Mouse (Mus musculus) G1E (cell line): ENCODE measurements at regions not wholly inside any gene's neighbourhood (a gene's known extent, or its start where the extent isn't known, plus 50 kb on each side); places are given as distances from the start of the nearest gene placed in this dataset.

Experiments used
- ATAC-seq: 2 replicates; pipeline ENCODE4 v1.8.0; 2016; ENCODE audit warnings: mild to moderate bottlenecking; ENCODE audit not compliant: insufficient number of reproducible peaks, poor library complexity, low FRiP score, severe bottlenecking; ENCODE audit errors: extremely low read depth
- DNase-seq: peaks from one replicate; pipeline ENCODE4 v3.0.0; 2012; ENCODE audit warnings: low spot score
- H3K27me3 ChIP-seq: 2 replicates; pipeline ENCODE4 v1.6.1; 2012; ENCODE audit warnings: mild to moderate bottlenecking, low read length, inconsistent platforms; ENCODE audit not compliant: insufficient read depth
- H3K36me3 ChIP-seq: replicated peaks from 2 replicates; pipeline ENCODE3; 2012; ENCODE audit warnings: mild to moderate bottlenecking, inconsistent platforms
- H3K4me1 ChIP-seq: 2 replicates; pipeline ENCODE4 v1.6.1; 2012; ENCODE audit warnings: low read depth, low read length, inconsistent platforms, mixed read lengths; ENCODE audit not compliant: insufficient read depth
- H3K4me3 ChIP-seq: 2 replicates; pipeline ENCODE4 v1.5.1; 2012; ENCODE audit warnings: low read depth, mild to moderate bottlenecking, inconsistent platforms, low read length, moderate library complexity, mixed read lengths
- H3K9me3 ChIP-seq: replicated peaks from 2 replicates; pipeline ENCODE4 v1.6.1; 2012; ENCODE audit warnings: inconsistent platforms
- CTCF ChIP-seq: IDR thresholded peaks from 2 replicates; pipeline ENCODE4 v1.5.1; 2012; ENCODE audit warnings: low read depth, low read length, inconsistent platforms, mixed read lengths
- GATA1 ChIP-seq: IDR thresholded peaks from 2 replicates; pipeline ENCODE4 v1.6.1; 2012; ENCODE audit warnings: borderline replicate concordance, low read length, inconsistent platforms, mixed read lengths
- GATA2 ChIP-seq: IDR thresholded peaks from 2 replicates; pipeline ENCODE4 v1.6.1; 2012; ENCODE audit warnings: low read depth, low read length, inconsistent platforms, borderline replicate concordance
- POLR2AphosphoS5 ChIP-seq: IDR thresholded peaks from 2 replicates; pipeline ENCODE4 v1.6.1; 2012; ENCODE audit warnings: low read depth, low read length, inconsistent platforms; ENCODE audit not compliant: insufficient replicate concordance
- TAL1 ChIP-seq: conservative IDR thresholded peaks from 2 replicates; pipeline ENCODE4 v1.6.1; 2012; ENCODE audit warnings: low read depth, low read length, inconsistent platforms, mixed read lengths

- Histone ChIP-seq H3K27me3 (no peaks in the 10 kb centered on the region), H3K4me3 (no peak overlapping the region), H3K4me1 (no peaks in the 10 kb centered on the region), H3K9me3 (peaks cover 10% of the 10 kb centered on the region; the same call in 1 of the 2 replicates), H3K36me3 (no peaks in the 10 kb centered on the region)
- DNase-seq (no peak), ATAC-seq (no peak)
- no peak for TF ChIP-seq TAL1
- no peak for TF ChIP-seq CTCF
Observed at GRCm38 (mm10) chr3:99447361-99447760, 207.2 kb downstream of the Tbx15 start.

- DNase-seq: no peak
- Histone ChIP-seq H3K27me3 (no peaks in the 10 kb centered on the region), H3K9me3 (peaks cover 10% of the 10 kb centered on the region; the same call in 1 of the 2 replicates), H3K36me3 (no peaks in the 10 kb centered on the region), H3K4me3 (no peak overlapping the region), H3K4me1 (no peaks in the 10 kb centered on the region)
- ATAC-seq: no peak
- TF ChIP-seq TAL1 (no peak), GATA1 (no peak)
Observed at GRCm38 (mm10) chr3:99447813-99448212, 207.6 kb downstream of the Tbx15 start.

- Histone ChIP-seq H3K9me3 (peaks cover 22% of the 10 kb centered on the region), H3K4me3 (no peak overlapping the region), H3K36me3 (no peaks in the 10 kb centered on the region), H3K27me3 (no peaks in the 10 kb centered on the region), H3K4me1 (no peaks in the 10 kb centered on the region)
- DNase-seq: no peak
- TF ChIP-seq POLR2AphosphoS5 (no peak), GATA2 (no peak), CTCF (no peak), TAL1 (no peak), GATA1 (no peak)
- no peak for ATAC-seq
Observed at GRCm38 (mm10) chr3:99459036-99459863, 219.1 kb downstream of the Tbx15 start.

GRCm38 (mm10) chr3:99499980-99500379, 259.8 kb downstream of the Tbx15 start:
- ATAC-seq (0 out of 2 replicates have a peak, but pooled peaks have one; percentile 42), DNase-seq (no peak)

GRCm38 (mm10) chr3:99504772-99505171, 264.6 kb downstream of the Tbx15 start:
- ATAC-seq (no peak), DNase-seq (no peak)
- Histone ChIP-seq H3K27me3 (no peaks in the 10 kb centered on the region), H3K36me3 (no peaks in the 10 kb centered on the region), H3K4me3 (no peak overlapping the region), H3K9me3 (peaks cover 14% of the 10 kb centered on the region), H3K4me1 (no peaks in the 10 kb centered on the region)
- TF ChIP-seq GATA1: no peak
- no peak for TF ChIP-seq GATA2
- no peak for TF ChIP-seq TAL1
- no peak for TF ChIP-seq CTCF
- TF ChIP-seq POLR2AphosphoS5: no peak

More at GRCm38 (mm10) chr3:99499980-99500379, 259.8 kb downstream of the Tbx15 start:
- no peak overlapping the region for H3K4me3 ChIP-seq
- no peak for TF ChIP-seq TAL1
- no peak for TF ChIP-seq CTCF
- TF ChIP-seq POLR2AphosphoS5: no peak
- TF ChIP-seq GATA1: no peak
- TF ChIP-seq GATA2: no peak
- no peaks in the 10 kb centered on the region for H3K27me3 ChIP-seq
- no peaks in the 10 kb centered on the region for H3K36me3 ChIP-seq
- peaks cover 15% of the 10 kb centered on the region for H3K9me3 ChIP-seq
- H3K4me1 ChIP-seq: no peaks in the 10 kb centered on the region

GRCm38 (mm10) chr3:99512250-99512649, 272.1 kb downstream of the Tbx15 start:
- Histone ChIP-seq H3K4me3 (no peak overlapping the region), H3K27me3 (no peaks in the 10 kb centered on the region), H3K4me1 (no peaks in the 10 kb centered on the region), H3K9me3 (peaks cover 7% of the 10 kb centered on the region; the same call in 1 of the 2 replicates), H3K36me3 (no peaks in the 10 kb centered on the region)
- no peak for DNase-seq
- no peak for ATAC-seq
- no peak for TF ChIP-seq CTCF
- no peak for TF ChIP-seq GATA2
- TF ChIP-seq GATA1: no peak
- no peak for TF ChIP-seq POLR2AphosphoS5
- no peak for TF ChIP-seq TAL1

GRCm38 (mm10) chr3:99512933-99513332, 272.8 kb downstream of the Tbx15 start:
- DNase-seq (no peak), ATAC-seq (no peak)
- H3K9me3 ChIP-seq: peaks cover 6% of the 10 kb centered on the region; the same call in 1 of the 2 replicates
- no peaks in the 10 kb centered on the region for H3K36me3 ChIP-seq
- TF ChIP-seq TAL1: no peak
- H3K4me1 ChIP-seq: no peaks in the 10 kb centered on the region
- no peaks in the 10 kb centered on the region for H3K27me3 ChIP-seq
- H3K4me3 ChIP-seq: no peak overlapping the region
